Mouse (Mus musculus) liver, embryonic 15.5 days (tissue): ENCODE results near the gene Ankrd31. TPM values are rescaled to one million over a fixed set of nuclear protein-coding genes. Genes with fewer than 3 reads are reported as not detected.

Experiments used
- ATAC-seq: fragments of 200-750 bp; cut with Nextera tagmentation; 2 replicates; pipeline ENCODE4 v1.8.0; 2017; ENCODE audit warnings: moderate number of reproducible peaks, mild to moderate bottlenecking, moderate library complexity; ENCODE audit not compliant: insufficient read depth
- H3K27ac ChIP-seq: fragments of 300-500 bp; sonication (generic); replicated peaks from 2 replicates; pipeline ENCODE4 v1.5.1; 2015; ENCODE audit warnings: mild to moderate bottlenecking, inconsistent platforms
- H3K27me3 ChIP-seq: fragments of 300-500 bp; sonication (generic); 2 replicates; pipeline ENCODE4 v1.6.1; 2015; ENCODE audit warnings: mild to moderate bottlenecking, inconsistent platforms
- H3K36me3 ChIP-seq: fragments of 300-500 bp; sonication (generic); replicated peaks from 2 replicates; pipeline ENCODE4 v1.6.1; 2015; ENCODE audit warnings: moderate library complexity, mild to moderate bottlenecking, inconsistent platforms
- H3K4me1 ChIP-seq: fragments of 300-500 bp; sonication (generic); replicated peaks from 2 replicates; pipeline ENCODE4 v1.6.1; 2015; ENCODE audit warnings: inconsistent platforms
- H3K4me2 ChIP-seq: fragments of 300-500 bp; sonication (generic); 2 replicates; pipeline ENCODE4 v1.6.1; 2015; ENCODE audit warnings: moderate library complexity, mild to moderate bottlenecking, inconsistent platforms
- H3K4me3 ChIP-seq: fragments of 300-500 bp; sonication (generic); replicated peaks from 2 replicates; pipeline ENCODE4 v1.5.1; 2015; ENCODE audit warnings: mild to moderate bottlenecking, inconsistent platforms
- H3K9ac ChIP-seq: fragments of 300-500 bp; sonication (generic); 2 replicates; pipeline ENCODE4 v1.6.1; 2015; ENCODE audit warnings: moderate library complexity, mild to moderate bottlenecking, inconsistent platforms
- H3K9me3 ChIP-seq: fragments of 300-500 bp; sonication (generic); replicated peaks from 2 replicates; pipeline ENCODE4 v1.6.1; 2016; ENCODE audit warnings: inconsistent platforms
- WGBS: fragments of 180-500 bp; shearing (Covaris S2); methylation state at CpG from one replicate; pipeline ENCODE4 v1.1.7; 2015; ENCODE audit warnings: mixed read lengths; ENCODE audit not compliant: insufficient replicate concordance; 5-methylcytosine and 5-hydroxymethylcytosine counted together
- polyA plus RNA-seq: library from polyadenylated mRNA; unstranded; fragments of >200 nt; fragmentation: Nextera tagmentation; extraction: Ambion mirVana; gene quantifications from 2 replicates; pipeline ENCODE4 v1.2.1, GENCODE M21; 2015

Gene Ankrd31
- polyA plus RNA-seq, 1 experiment from 2014 or later = 0.01 TPM

DNA sequence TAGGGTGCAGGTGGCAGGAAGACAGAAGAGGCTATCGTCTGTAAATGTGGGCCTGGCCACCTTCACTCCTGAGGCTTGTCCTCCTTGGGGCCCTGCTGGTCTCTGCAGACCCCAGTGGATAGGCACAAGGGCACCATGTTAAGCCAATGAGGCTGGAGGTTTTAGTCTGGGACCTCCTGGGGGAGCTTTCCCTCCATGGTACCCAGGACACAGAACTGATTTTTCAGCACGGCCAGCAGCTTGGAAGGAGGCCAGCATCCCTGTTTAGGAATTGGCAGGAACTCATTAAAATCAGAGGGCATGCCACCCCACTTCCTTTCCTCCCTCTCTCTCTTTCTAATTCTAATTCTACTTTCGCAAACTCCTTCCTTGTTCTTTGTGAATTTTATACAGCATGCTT is 195.5 kb downstream of the Ankrd31 start:
- 50% methylated on average over 3 of the region's 3 CpGs for WGBS

GRCm38 (mm10) chr13:96945748-96946147 is 197.7 kb downstream of the Ankrd31 start:
- no peak overlapping the region for H3K4me2 ChIP-seq
- WGBS = 68% methylated on average over 4 of the region's 4 CpGs
- no peaks in the 10 kb centered on the region for H3K27me3 ChIP-seq

More for the DNA sequence above, 195.5 kb downstream of the Ankrd31 start:
- Histone ChIP-seq H3K36me3 (no peaks in the 10 kb centered on the region), H3K4me3 (no peak overlapping the region), H3K27ac (no peak overlapping the region), H3K27me3 (no peaks in the 10 kb centered on the region), H3K4me1 (no peaks in the 10 kb centered on the region), H3K9ac (no peak overlapping the region), H3K4me2 (no peak overlapping the region), H3K9me3 (no peaks in the 10 kb centered on the region)
- no peak for ATAC-seq

GRCm38 (mm10) chr13:96947722-96948121 is 199.7 kb downstream of the Ankrd31 start:
- no peaks in the 10 kb centered on the region for H3K9me3 ChIP-seq
- 69% methylated on average over 7 of the region's 7 CpGs for WGBS
- no peak overlapping the region for H3K4me2 ChIP-seq
- ATAC-seq = no peak
- H3K9ac ChIP-seq = no peak overlapping the region
- no peak overlapping the region for H3K27ac ChIP-seq
- 0 out of 2 replicates have a peak, but pooled peaks cover 2% of the 10 kb centered on the region for H3K36me3 ChIP-seq
- no peaks in the 10 kb centered on the region for H3K4me1 ChIP-seq
- H3K4me3 ChIP-seq = no peak overlapping the region
- H3K27me3 ChIP-seq = no peaks in the 10 kb centered on the region

More at GRCm38 (mm10) chr13:96945748-96946147, 197.7 kb downstream of the Ankrd31 start:
- Histone ChIP-seq H3K9ac (no peak overlapping the region), H3K9me3 (no peaks in the 10 kb centered on the region), H3K4me1 (no peaks in the 10 kb centered on the region), H3K36me3 (0 out of 2 replicates have a peak, but pooled peaks cover 2% of the 10 kb centered on the region), H3K4me3 (no peak overlapping the region), H3K27ac (no peak overlapping the region)
- no peak for ATAC-seq

DNA sequence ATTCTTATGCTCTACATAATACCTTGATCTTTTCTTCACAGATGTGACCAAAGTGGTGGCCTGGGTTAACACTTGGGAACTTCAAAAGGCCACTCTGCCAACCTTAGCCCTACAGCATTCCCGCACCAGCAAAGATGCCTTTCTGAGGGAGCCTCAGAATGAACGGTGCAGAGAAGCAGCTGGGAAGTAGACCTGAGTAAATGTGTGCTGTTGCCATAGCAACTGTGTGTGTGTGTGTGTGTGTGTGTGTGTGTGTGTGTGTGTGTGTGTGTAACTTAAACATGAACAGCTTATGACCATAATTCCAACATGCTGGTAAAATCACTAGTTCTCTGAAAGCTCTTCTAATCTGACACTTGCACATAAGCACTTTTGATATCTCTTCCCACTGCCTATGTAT is 203.8 kb downstream of the Ankrd31 start:
- H3K4me2 ChIP-seq = no peak overlapping the region
- no peak overlapping the region for H3K27ac ChIP-seq
- H3K9ac ChIP-seq = no peak overlapping the region
- no peaks in the 10 kb centered on the region for H3K9me3 ChIP-seq
- no peak for ATAC-seq
- 0 out of 2 replicates have a peak, but pooled peaks cover 2% of the 10 kb centered on the region for H3K36me3 ChIP-seq
- H3K27me3 ChIP-seq = no peaks in the 10 kb centered on the region
- no peak overlapping the region for H3K4me3 ChIP-seq
- H3K4me1 ChIP-seq = no peaks in the 10 kb centered on the region
- WGBS = 56% methylated on average over 2 of the region's 2 CpGs

GRCm38 (mm10) chr13:96956466-96956865 is 208.4 kb downstream of the Ankrd31 start:
- 22% methylated on average over 6 of the region's 6 CpGs for WGBS

More at GRCm38 (mm10) chr13:96956466-96956865, 208.4 kb downstream of the Ankrd31 start:
- no peaks in the 10 kb centered on the region for H3K9me3 ChIP-seq
- H3K4me2 ChIP-seq = no peak overlapping the region
- no peak for ATAC-seq
- H3K4me1 ChIP-seq = no peaks in the 10 kb centered on the region
- H3K27me3 ChIP-seq = no peaks in the 10 kb centered on the region
- no peak overlapping the region for H3K4me3 ChIP-seq
- no peaks in the 10 kb centered on the region for H3K36me3 ChIP-seq
- H3K9ac ChIP-seq = no peak overlapping the region
- H3K27ac ChIP-seq = no peak overlapping the region

Other genes starting within 250 kb of the Ankrd31 start
- 3.5 and 3.6 TPM in 2 replicates for gene Polk, start 205.7 kb upstream of the Ankrd31 start, polyA plus RNA-seq
- gene Col4a3bp, start 205.7 kb upstream of the Ankrd31 start, polyA plus RNA-seq = 5.5 and 5.8 TPM in 2 replicates
- 86.0 and 91.2 TPM in 2 replicates for gene Hmgcr, start 77.3 kb upstream of the Ankrd31 start, polyA plus RNA-seq
- gene Gcnt4, start 176.4 kb downstream of the Ankrd31 start, polyA plus RNA-seq = 0.90 and 1.3 TPM in 2 replicates